Mouse (Mus musculus) cerebellum, adult 11-12 months (tissue): ENCODE measurements around the gene Kbtbd4.
"Not testable (repeated sequence)": the region's sequence is repeated elsewhere in the genome, so short reads cannot be mapped to it uniquely, and the experiment has no call there.

Experiments
- DNase-seq: peaks from one replicate; pipeline ENCODE4 v3.0.0; 2022

Kbtbd4 gene

GRCm38 (mm10) chr2:90904076-90904855, at the start of gene Kbtbd4, which contains the start of gene Ndufs3:
Gene Kbtbd4, plus strand, starts transcription at chr2:90904740.
Gene Ndufs3, minus strand, starts transcription at chr2:90904827.
- DNase-seq: peak; percentile 85

GRCm38 (mm10) chr2:90861486-90861885, 43.1 kb upstream of the Kbtbd4 start:
- no peak for DNase-seq

GRCm38 (mm10) chr2:90864184-90864583, 40.4 kb upstream of the Kbtbd4 start:
- DNase-seq: no peak

GRCm38 (mm10) chr2:90866524-90866923, 38.0 kb upstream of the Kbtbd4 start:
- peak; percentile 75 for DNase-seq

GRCm38 (mm10) chr2:90870136-90870601, 34.4 kb upstream of the Kbtbd4 start:
- no peak for DNase-seq

- no peak for DNase-seq
These were observed 33.2 kb upstream of the Kbtbd4 start for GRCm38 (mm10) chr2:90871180-90871961.

GRCm38 (mm10) chr2:90874025-90874424, 30.5 kb upstream of the Kbtbd4 start:
- DNase-seq: peak; percentile 72

- no peak for DNase-seq
These were observed 29.3 kb upstream of the Kbtbd4 start for GRCm38 (mm10) chr2:90875239-90875638.

GRCm38 (mm10) chr2:90877584-90878259, 26.8 kb upstream of the Kbtbd4 start:
- no peak for DNase-seq

GRCm38 (mm10) chr2:90879419-90879818, 25.1 kb upstream of the Kbtbd4 start:
- no peak for DNase-seq

GRCm38 (mm10) chr2:90880144-90880785, 24.3 kb upstream of the Kbtbd4 start:
- DNase-seq: no peak

- no peak for DNase-seq
These were observed 22.7 kb upstream of the Kbtbd4 start for GRCm38 (mm10) chr2:90881824-90882223.

GRCm38 (mm10) chr2:90885218-90886041, 19.1 kb upstream of the Kbtbd4 start, which contains the start of gene C1qtnf4:
Gene C1qtnf4, plus strand, starts transcription at chr2:90885860.
- peak; percentile 68 for DNase-seq

- no peak for DNase-seq
These were observed 18.1 kb upstream of the Kbtbd4 start for GRCm38 (mm10) chr2:90886436-90886835.

GRCm38 (mm10) chr2:90887627-90888026, 16.9 kb upstream of the Kbtbd4 start:
- no peak for DNase-seq

GRCm38 (mm10) chr2:90889550-90890548, 14.7 kb upstream of the Kbtbd4 start:
- DNase-seq: peak; percentile 81

- no peak for DNase-seq
These were observed 10.8 kb upstream of the Kbtbd4 start for GRCm38 (mm10) chr2:90893673-90894298.

GRCm38 (mm10) chr2:90894299-90894677, 10.3 kb upstream of the Kbtbd4 start:
- DNase-seq: not testable (repeated sequence)

- no peak for DNase-seq
These were observed 1.1 kb upstream of the Kbtbd4 start for GRCm38 (mm10) chr2:90903398-90903797.

- DNase-seq: no peak
These were observed 300 bp downstream of the Kbtbd4 start for GRCm38 (mm10) chr2:90904856-90905224.
